Mouse (Mus musculus) gastrocnemius, postnatal 36 days (tissue): ENCODE results near the gene Serpinf1. TPM values are rescaled to one million over a fixed set of nuclear protein-coding genes. Genes with fewer than 3 reads are reported as not detected.
"Not testable (repeated sequence)": the region's sequence is repeated elsewhere in the genome, so short reads cannot be mapped to it uniquely, and the experiment has no call there.

Experiments
- DNase-seq, 2 experiments: peaks; one replicate each; pipeline ENCODE4 v3.0.0; 2022
- intact Hi-C: fragments of 180-260 bp; cut with DNase I; formaldehyde crosslinking; loops from one replicate; pipeline ENCODE4 v1.15.1; 2025
- total RNA-seq, 2 experiments: library from RNA; stranded (reverse); gene quantifications; 2 replicates each; pipeline ENCODE4 v1.2.3; 2021

Serpinf1 gene
- total RNA-seq, 2 experiments from 2014 or later = 83.2 to 88.9 TPM

- intact Hi-C loops = no loop called here
- DNase-seq = no peak
These were observed 35.7 kb upstream of the Serpinf1 start for GRCm38 (mm10) chr11:75458169-75458568.

DNA sequence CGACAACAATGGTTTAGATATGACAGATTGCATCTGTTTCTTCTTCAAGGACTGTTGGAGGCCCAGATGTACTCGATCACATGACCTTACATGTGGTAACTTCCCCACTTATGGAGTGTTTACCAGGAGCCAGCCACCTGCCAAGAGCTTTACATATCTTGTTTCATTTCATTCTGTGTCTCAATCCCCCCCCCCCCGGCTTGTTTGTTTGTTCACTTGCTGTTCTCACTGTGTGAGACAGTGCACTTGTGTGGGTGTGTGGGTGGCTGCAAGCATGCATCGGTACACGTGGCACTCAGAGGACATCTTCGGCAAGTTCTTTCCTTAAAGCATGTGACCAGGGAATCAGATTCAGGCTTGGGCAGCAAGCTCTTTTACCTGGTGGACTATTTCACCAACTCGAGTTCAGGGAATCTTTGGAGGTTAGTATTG is 34.0 kb upstream of the Serpinf1 start:
- DNase-seq = no peak
- intact Hi-C loops = no loop called here

DNA sequence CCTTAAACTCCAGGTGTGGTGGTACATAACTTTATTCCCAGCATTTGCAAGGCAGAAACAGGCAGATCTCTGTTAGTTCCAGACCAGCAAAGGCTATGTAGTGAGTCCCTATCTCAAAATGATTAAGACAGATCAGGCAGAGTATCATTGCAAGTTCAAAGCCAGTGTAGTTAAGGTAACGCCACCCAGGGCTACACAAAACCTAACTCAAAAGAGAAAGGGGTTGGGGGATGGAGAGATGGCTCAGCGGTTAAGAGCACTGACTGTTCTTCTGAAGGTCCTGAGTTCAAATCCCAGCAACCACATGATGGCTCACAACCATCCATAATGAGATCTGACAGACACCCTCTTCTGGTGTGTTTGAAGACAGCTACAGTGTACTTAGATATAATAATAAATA is 33.5 kb upstream of the Serpinf1 start:
- DNase-seq, intact Hi-C loops: not testable (repeated sequence)

- intact Hi-C loops = no loop called here
- no peak for DNase-seq
These were observed 32.7 kb upstream of the Serpinf1 start for GRCm38 (mm10) chr11:75455041-75455736.

DNA sequence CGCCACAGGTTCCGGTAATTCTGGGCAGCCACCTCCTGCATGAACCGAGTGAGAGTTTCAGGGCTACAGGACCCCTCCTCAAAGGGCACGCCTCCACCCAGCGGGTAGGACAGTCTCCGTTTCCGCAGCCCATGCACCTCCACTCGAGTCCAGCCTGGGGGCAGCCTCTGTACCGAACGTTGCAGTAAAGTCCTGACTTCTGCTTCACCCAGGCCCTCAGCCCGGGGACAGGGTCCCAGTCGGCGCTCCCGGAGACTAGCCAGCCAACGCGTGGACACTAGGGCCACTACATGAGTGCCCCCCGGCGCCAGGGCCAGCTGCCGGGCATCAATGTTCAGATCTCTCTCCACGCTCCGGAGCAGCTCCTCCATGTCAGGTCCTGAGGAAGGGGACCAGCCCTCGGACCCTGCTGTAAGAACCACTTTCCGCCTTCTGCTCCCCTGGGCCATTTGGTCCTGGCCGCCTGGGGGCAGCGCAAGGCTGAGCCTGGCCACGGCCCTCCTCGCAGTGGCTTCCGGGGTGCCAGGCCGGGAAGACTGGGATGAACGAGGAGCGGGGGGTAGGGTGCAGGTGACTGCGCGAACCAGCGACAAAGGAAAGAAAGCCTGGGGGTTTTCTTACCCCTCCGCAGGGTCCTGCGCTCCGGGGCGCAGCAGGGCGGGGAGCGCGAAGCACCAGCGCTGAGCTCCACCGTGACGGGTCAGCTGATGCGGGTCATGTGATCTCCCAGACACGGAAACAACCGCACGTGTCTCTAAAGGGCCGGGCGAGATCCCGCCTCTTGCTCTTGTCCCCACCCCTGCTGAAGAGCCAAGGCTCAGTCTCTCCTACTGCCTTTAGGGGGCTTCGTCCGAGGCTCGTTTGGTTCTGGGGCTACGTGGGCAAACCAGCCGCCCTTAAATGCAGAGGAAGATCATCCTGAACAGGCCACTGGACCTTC is 31.8 kb upstream of the Serpinf1 start, which contains the start of gene Wdr81:
Wdr81 (minus strand) TSS at position 727 of the 940 bp plus-strand sequence.
- peak; percentile 79 to 83 for DNase-seq
- intact Hi-C loops = loop anchor here (5.0 kb wide), 1 partner anchor 52 kb away; no protein-coding TSS in a partner anchor

DNA sequence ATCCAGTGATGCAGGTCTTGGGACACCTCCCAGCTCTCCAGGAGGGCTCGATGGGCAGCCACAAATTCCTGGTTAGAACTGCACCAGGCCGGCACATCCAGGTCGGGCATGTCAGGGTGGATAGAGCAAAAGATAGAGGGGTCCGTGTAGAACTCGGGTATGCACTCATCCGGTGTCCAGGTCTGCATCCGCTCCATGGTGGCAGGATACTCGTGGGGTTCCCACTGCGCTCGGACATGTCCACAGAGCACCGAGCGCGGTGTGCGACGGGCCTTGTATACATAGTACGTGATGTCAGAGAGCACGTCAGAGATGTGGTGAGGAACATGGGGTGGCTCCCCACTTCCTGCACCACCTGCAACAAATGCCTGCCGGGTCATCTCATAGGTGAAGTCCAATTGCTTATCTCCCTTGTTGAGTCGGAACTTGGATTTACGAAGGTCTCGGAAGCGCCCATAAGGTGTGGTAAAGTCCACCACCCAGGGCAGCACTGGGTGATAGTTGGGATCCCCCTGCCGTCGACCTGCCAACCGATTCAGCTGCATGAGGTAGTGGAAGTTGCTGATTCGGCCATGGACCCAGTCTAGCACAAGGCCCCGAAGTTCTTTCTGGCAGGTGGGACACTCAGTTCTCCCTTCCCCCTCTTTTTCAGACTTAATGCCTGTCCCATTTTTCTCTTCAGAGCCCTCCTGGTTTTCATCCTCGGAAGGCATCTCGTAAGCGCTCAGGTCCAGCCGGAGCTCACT is 30.5 kb upstream of the Serpinf1 start:
- no peak for DNase-seq
- intact Hi-C loops = loop anchor here (5.0 kb wide), 1 partner anchor 51 kb away; no protein-coding TSS in a partner anchor

DNA sequence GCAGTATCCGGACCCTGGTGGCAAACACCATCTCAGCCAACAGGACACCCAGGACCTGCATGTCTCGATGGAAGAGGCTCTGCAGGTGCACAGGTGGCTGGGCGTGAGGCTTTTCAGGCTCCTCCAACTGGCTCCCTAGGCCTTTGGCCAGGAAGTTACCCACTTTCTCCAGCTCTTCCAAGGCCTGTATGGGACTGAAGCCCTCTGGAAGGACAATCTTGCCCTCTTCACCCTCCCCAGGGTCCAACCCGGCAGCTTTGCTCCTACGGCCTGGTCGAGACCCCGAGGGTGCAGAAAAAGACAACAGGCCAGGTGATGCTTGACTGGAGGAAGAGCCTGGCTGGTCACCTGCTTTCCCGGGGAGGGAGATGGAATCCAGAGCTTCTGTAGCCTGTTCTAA is 29.6 kb upstream of the Serpinf1 start:
- no peak for DNase-seq
- intact Hi-C loops = loop anchor here (5.0 kb wide), 1 partner anchor 50 kb away; no protein-coding TSS in a partner anchor

- intact Hi-C loops = loop anchor here (5.0 kb wide), 1 partner anchor 49 kb away; no protein-coding TSS in a partner anchor
- DNase-seq = no peak
These were observed 28.4 kb upstream of the Serpinf1 start for GRCm38 (mm10) chr11:75450936-75451335.

DNA sequence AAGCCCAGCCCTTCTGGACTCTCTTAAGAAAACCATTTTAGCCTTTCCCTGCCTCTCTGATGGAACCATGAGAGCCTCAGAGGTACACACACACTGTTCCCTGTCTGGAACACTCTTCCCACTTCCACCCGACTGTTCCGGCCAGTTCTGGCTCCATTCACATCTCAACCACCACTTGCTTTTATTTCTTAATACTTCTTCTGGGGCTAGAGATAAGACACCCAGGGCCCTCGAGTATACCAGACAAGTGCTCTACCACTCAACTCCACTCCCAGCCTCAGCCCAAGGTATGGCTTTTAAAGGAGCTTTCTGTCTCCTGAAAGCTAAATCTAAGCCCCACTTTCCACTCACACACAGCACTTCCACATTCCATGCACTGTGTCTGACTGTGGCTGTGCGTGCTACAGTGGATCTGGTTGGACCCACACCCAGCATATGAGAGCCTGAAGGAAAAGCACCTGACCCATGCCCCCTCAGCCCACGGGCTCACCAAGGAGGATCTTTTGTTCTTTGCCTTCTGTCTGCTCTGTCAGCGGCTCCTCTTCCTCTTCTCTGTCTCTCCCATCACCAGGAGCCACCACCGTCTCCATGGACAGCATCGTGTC is 27.9 kb upstream of the Serpinf1 start:
- no peak for DNase-seq
- intact Hi-C loops = loop anchor here (5.0 kb wide), 1 partner anchor 48 kb away; no protein-coding TSS in a partner anchor

- DNase-seq = no peak
- intact Hi-C loops = loop anchor here (5.0 kb wide), 1 partner anchor 47 kb away; no protein-coding TSS in a partner anchor
These were observed 27.2 kb upstream of the Serpinf1 start for GRCm38 (mm10) chr11:75449695-75450094.

DNA sequence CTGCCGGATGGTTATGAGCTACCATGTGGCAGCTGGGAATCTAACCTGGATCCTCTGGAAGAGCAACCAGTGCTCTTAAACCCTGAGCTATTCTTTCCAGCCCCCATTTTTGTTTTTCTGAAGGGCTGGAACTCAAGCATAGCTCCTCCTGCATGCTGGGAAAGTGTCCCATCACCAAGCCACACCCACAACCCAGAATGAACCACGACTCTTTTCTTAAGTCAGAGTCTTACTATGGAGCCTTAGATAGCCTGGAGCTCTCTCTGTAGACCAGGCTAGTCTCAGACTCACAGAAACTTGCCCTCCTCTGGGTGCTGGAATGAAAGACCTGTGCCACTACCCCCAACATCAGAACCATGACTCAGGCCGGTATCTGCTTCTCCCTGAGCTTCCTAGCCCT is 26.1 kb upstream of the Serpinf1 start:
- intact Hi-C loops = no loop called here
- no peak for DNase-seq

DNA sequence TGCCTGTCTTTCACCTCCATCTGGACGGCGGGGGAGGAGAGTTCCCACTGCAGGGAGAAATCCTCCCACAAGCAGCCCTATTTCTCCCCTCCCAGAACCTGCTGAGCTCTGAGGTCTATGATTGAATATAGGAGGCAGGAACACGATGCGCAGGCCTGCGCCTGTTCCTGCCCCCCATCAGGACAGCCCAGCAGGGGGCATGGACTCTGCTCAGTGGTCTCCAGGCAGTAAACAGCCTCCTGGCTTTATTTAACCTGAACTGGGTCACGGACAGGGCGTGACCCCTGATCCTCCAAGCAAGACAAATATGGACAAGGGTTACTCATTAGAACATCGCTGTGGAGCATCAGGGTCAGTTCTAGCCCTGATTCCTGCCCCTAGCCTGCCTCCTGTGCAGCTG is 21.2 kb upstream of the Serpinf1 start:
- intact Hi-C loops = no loop called here
- no peak for DNase-seq

GRCm38 (mm10) chr11:75441601-75442000 is 19.1 kb upstream of the Serpinf1 start:
- DNase-seq = no peak
- intact Hi-C loops = no loop called here

- intact Hi-C loops = no loop called here
- DNase-seq = no peak
These were observed 18.5 kb upstream of the Serpinf1 start for GRCm38 (mm10) chr11:75441034-75441433.

DNA sequence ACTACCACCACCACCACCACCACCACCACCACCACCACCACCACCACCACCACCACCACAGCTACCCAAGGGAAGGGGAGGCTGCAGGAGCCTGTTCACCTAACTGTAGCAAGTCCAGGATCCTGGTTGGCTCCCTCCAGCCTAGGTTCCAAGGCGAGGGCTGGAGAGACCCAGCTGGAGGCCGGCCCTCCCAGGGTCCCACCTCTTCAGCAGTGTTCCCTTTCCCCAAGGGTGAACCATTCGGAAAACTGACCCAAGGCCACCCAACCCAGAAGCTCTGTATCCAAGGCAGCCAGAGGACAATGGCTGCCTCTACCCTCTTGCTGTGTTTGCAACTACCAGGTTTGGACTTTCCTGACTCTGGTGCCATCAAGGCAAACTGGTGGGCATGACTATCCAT is 17.4 kb upstream of the Serpinf1 start:
- no peak for DNase-seq
- intact Hi-C loops = no loop called here

- intact Hi-C loops = no loop called here
- DNase-seq = no peak
These were observed 16.9 kb upstream of the Serpinf1 start, which contains the start of gene Serpinf2 for GRCm38 (mm10) chr11:75439363-75439762. Serpinf2 (minus strand) TSS chr11:75439591.

GRCm38 (mm10) chr11:75438804-75439203 is 16.3 kb upstream of the Serpinf1 start:
- intact Hi-C loops = no loop called here
- DNase-seq = no peak

- no peak for DNase-seq
- intact Hi-C loops = no loop called here
These were observed 15.7 kb upstream of the Serpinf1 start for GRCm38 (mm10) chr11:75438194-75438593.

DNA sequence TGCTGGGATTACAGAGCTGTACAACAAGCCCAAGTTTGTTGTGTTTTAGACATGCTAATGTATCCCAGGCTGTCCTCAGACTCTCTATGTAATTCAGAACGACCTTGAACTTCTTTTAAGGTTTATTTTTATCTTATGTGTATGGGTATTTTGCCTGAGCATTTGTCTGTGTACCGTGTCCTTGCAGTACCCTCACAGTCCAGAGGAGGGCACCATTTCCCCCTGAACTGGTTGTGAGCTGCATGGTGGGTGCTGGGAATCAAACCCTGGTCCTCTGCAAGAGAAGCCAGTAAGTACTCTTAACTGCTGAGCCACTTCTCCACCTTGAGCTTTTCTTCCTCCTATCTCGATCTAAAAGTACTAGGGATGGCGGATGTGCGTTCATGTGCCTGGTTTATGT is 11.6 kb upstream of the Serpinf1 start:
- no peak for DNase-seq
- intact Hi-C loops = no loop called here

- peak; percentile 62 to 74 for DNase-seq
- intact Hi-C loops = no loop called here
These were observed 8.8 kb upstream of the Serpinf1 start for GRCm38 (mm10) chr11:75431307-75431706.
